Mouse (Mus musculus) sigmoid colon, adult 10 weeks (tissue): ENCODE measurements around the gene Gm42688. TPM values are rescaled to one million over a fixed set of nuclear protein-coding genes. Genes with fewer than 3 reads are reported as not detected.

Source experiments
- polyA plus RNA-seq: library from polyadenylated mRNA; stranded (reverse); fragments of 350-450 nt; fragmentation: Illumina TruSeq; extraction: RNeasy Lipid Tissue Mini Kit (QIAGEN cat#74804); gene quantifications from one replicate; pipeline ENCODE4 v1.2.3, GENCODE M21; 2014; ENCODE audit warnings: low read depth, low replicate concordance

Gene Gm42688
- 1.2 TPM for polyA plus RNA-seq

DNA sequence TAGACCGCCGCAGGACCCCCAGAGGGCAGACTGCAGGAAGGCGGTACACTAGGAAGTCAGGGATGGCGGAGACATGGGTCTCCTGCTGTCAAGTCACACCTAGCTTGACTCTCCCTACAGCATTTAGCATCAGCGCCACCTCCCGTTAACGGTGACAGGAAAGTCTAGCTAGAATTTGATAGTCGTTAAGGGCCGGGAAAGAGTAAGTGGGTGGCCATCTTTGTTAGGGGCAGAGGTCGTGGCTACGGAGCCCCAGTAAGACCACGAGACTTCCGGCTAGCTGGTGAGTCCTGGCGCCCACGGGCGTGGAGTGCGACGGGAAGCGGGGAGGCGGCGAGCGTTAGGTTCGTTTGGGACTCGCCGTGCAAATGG lies at the start of gene Gm42688, which contains the start of gene Ccdc142:
Gene Gm42688, plus strand, starts transcription at position 302 of the 372 bp plus-strand sequence.
Gene Ccdc142, plus strand, starts transcription at position 286 of the 372 bp plus-strand sequence.

DNA sequence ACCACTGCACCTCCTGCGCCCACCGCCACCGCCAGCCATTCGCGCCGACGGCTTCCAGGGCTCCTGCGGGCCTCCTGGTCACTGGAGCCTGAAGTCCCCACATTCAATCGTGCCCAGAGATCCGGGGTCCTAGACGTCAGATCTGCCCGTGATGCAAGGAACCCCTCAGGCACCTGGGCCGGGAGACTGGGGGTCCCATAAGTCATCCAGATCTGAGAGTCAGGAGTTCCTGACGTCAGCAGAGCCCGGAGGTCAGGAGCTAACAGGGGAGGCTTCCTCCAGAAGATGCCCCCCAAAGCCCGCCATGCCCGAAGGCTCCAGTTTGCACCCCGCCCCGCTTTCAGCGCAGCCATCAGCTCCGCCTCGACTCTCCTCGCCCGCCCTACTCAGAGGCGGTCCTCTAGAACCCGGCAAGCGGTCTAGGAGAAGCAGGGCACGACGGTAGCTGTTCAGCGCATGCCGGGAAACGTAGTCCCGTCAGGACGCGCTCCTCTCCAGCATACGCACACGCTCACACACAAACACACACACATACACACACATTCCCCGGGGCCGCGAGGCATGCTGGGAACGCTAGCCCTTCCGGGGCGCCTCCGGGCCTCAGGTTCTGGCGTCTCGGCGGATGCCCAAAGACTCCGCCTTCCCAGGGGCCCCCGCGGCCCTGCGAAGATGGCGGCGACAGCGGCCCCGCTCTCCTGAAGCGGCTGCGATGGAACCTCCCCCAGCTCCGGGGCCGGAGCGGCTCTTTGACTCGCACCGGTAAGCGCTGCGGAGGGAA lies 47.2 kb upstream of the Gm42688 start, which contains the start of gene Aup1:
Gene Aup1, plus strand, starts transcription at position 448 of the 778 bp plus-strand sequence.

DNA sequence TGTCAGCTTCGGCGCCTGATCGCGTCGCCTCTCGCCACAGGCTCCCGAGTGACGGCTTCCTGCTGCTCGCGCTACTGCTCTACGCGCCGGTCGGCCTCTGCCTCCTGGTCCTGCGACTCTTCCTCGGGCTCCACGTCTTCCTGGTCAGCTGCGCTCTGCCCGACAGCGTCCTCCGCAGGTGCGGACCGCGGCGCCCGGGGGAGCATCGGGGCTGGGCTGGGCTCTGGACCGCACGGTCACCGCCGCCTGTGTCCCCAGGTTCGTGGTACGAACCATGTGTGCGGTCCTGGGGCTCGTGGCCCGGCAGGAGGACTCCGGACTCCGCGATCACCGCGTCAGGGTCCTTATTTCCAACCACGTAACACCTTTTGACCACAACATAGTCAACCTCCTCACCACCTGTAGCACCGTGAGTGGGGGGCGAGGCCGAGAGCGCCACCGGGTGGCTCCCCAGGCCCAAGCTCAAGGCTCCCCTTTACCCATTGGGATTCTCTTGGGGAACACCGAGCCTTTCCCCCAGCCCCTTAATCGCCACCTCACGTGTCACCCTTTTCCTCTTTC lies 46.5 kb upstream of the Gm42688 start, which contains the start of gene Htra2:
Gene Htra2, minus strand, starts transcription at position 403 of the 561 bp plus-strand sequence.

GRCm38 (mm10) chr6:83057790-83058189 lies 43.6 kb upstream of the Gm42688 start, which contains the start of gene Dqx1:
Gene Dqx1, plus strand, starts transcription at chr6:83057844.

GRCm38 (mm10) chr6:83070247-83070310 lies 31.3 kb upstream of the Gm42688 start, which contains the start of gene Tlx2:
Gene Tlx2, minus strand, starts transcription at chr6:83070293.

GRCm38 (mm10) chr6:83077630-83078323 lies 23.6 kb upstream of the Gm42688 start, which contains the start of gene Pcgf1:
Gene Pcgf1, plus strand, starts transcription at chr6:83077869.

DNA sequence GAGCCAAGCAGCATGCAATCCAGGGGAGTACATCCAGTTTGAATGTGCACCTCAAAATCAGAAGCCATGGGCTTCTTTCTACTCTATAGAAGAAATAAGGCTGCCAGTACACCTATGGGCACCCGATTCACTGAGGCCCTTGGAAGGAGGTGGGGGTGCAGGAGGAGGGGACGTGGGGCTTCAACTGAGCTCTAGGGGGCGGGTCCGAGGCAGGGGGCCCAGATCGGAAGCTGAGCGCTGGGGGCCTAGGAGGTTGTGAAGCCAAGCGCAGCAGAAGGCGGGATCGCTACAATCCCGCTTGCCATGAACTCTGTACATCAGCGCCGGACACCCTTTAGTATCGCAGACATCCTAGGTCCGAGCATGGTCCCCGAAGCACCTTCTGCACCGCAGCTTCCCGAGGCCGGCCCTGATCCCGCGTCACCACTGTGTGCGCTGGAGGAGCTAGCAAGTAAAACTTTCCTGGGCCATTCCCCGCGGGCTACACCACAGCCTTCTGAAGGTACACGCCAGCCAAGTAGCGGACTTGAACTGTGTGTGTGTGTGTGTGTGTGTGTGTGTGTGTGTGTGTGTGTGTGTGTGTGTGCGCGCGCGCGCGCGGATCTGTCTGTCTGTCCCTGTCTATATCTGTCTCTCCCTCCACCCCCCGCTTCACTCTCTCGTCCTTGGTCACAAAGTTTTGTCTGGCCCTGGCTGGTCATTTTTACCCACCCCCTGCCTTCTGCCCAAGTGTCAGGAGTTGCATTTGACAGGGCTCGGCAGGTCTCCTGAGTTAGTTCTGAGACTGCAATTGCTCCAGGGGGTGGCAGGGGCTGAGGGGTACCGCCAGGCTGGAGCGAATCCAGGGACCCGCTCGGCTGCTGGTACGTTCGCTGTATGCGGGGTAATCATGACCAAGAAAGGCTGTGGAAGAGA lies 15.0 kb upstream of the Gm42688 start, which contains the start of gene Lbx2:
Gene Lbx2, plus strand, starts transcription at position 247 of the 915 bp plus-strand sequence.

GRCm38 (mm10) chr6:83108762-83109668 lies 7.6 kb downstream of the Gm42688 start, which contains the start of gene Mrpl53:
Gene Mrpl53, plus strand, starts transcription at chr6:83109040.

GRCm38 (mm10) chr6:83115011-83115671 lies 13.7 kb downstream of the Gm42688 start, which contains the start of gene Mogs:
Gene Mogs, plus strand, starts transcription at chr6:83115496.

DNA sequence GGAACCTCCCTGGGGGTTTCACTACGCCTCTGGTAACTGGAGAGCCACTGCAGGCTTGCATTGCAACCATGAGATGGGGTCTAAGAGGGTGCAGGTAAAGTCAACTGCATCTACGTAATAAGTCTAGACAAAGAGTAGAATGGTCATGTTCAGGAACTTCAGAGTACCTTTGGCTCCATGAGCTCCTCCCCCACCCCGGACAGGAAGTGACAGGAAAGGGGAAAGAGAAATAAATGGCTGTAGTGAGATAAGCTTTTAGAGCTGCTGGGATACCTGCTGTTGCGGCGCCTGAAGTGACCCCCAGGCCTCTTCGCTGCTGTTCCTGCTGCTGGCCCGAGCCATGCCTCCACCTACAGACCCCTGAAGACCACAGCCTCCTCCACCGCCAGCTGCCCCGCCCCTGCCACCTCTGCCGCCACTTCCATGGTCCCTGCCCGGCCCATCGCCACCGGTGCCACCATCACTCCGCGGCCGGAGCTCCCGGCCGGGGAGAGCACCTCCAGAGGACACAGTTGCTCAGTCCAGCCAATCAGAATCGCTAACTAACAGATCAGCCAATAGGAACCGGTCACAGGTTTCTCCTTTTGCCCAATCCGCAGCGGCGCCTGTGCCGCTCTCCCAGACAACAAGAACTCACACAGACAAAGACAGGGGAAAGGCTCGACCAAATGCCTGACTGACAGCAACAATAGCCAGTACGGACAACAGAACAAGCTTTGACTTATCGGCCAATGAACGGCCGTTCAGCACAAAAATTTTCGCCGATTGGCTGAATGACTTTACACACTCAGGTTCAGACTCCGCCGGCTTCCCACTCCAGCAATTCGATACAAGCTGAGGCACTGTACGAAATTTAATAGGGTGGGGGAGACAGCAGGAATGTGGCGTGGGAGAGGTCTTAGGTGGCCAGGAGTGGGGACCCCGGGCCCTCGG lies 19.8 kb downstream of the Gm42688 start, which contains the start of gene Wbp1:
Gene Wbp1, minus strand, starts transcription at position 630 of the 933 bp plus-strand sequence.

GRCm38 (mm10) chr6:83125331-83125730 lies 23.9 kb downstream of the Gm42688 start, which contains the start of gene Ino80b:
Gene Ino80b, minus strand, starts transcription at chr6:83125431.

DNA sequence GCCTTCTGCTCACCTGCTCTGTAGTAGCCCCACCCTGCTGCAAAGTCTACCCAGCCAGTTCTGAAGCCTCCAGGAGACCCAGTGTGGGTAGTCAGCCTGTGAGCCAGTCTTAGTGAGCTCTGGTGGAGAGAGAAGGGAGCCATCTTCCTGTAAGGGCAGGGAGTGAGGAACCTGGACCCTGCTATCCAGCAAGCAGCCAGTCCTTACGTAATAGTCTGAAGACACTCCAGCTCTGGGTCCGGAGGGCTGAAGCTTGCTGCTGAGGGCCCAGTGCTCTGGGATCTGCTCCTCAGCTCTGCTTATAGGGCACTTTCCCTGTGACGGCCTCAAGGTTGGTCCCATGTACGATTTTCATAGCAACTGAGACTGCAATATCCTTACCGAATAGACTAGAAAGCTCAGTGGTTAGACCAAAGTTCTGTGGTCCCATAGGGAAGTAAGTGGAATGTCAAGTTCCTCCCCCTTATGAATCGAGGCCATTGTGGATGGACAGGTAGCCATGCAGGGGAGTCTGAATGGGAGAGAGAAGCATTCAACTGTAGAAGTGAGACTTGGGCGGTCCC lies 33.6 kb downstream of the Gm42688 start, which contains the start of gene Rtkn:
Gene Rtkn, plus strand, starts transcription at position 513 of the 563 bp plus-strand sequence.

DNA sequence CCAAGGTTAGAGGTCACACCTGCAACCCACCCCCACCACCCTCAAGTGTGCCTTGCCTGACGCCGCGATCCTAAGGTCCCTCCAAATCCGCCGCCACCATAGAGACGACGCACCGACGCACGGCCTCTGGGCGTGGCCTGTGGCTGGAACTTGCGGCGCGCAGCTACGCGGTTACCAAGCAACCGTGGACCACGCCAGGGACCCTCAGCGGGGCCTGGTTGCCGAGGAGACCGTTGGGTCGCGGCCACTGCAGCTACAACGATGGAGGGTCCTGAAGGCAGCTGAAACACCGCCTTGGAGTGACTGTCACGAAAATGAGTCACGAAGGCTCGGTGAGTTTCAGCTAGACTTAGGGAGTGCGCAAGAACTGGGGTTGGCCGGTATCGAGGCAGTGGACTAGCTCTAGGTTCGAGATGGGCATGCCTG lies 54.9 kb downstream of the Gm42688 start, which contains the start of the genes Wdr54 and 1700003E16Rik:
Gene Wdr54, minus strand, starts transcription at position 139 of the 426 bp plus-strand sequence.
Gene 1700003E16Rik, plus strand, starts transcription at position 146 of the 426 bp plus-strand sequence.

Other genes with a start within 250 kb of the Gm42688 start
- gene Sema4f, start 161.8 kb upstream of the Gm42688 start, polyA plus RNA-seq, result not detected
- 0.22 TPM for gene M1ap, start 154.7 kb upstream of the Gm42688 start, polyA plus RNA-seq
- 0.41 TPM for gene Dok1, start 68.1 kb upstream of the Gm42688 start, polyA plus RNA-seq
- 1.3 TPM for gene Loxl3, start 67.4 kb upstream of the Gm42688 start, polyA plus RNA-seq
- gene Aup1, start 47.1 kb upstream of the Gm42688 start, polyA plus RNA-seq, result 19.9 TPM
- gene Htra2, start 46.3 kb upstream of the Gm42688 start, polyA plus RNA-seq, result 3.1 TPM
- gene Dqx1, start 43.8 kb upstream of the Gm42688 start, polyA plus RNA-seq, result 3.0 TPM
- gene Tlx2, start 31.3 kb upstream of the Gm42688 start, polyA plus RNA-seq, result not detected
- gene Pcgf1, start 23.7 kb upstream of the Gm42688 start, polyA plus RNA-seq, result 5.8 TPM
- not detected for gene Lbx2, start 15.2 kb upstream of the Gm42688 start, polyA plus RNA-seq
- gene Ccdc142, start within 50 bp of the Gm42688 start, polyA plus RNA-seq, result not detected
- gene Mrpl53, start 7.4 kb downstream of the Gm42688 start, polyA plus RNA-seq, result 22.0 TPM
- 2.2 TPM for gene Mogs, start 13.9 kb downstream of the Gm42688 start, polyA plus RNA-seq
- gene Wbp1, start 19.9 kb downstream of the Gm42688 start, polyA plus RNA-seq, result 11.9 TPM
- not detected for gene Ino80b, start 23.8 kb downstream of the Gm42688 start, polyA plus RNA-seq
- gene Rtkn, start 33.8 kb downstream of the Gm42688 start, polyA plus RNA-seq, result 0.28 TPM
- gene Wdr54, start 54.8 kb downstream of the Gm42688 start, polyA plus RNA-seq, result 0.35 TPM
- not detected for gene 1700003E16Rik, start 54.8 kb downstream of the Gm42688 start, polyA plus RNA-seq
- gene Dctn1, start 64.3 kb downstream of the Gm42688 start, polyA plus RNA-seq, result 19.5 TPM
- gene Slc4a5, start 118.2 kb downstream of the Gm42688 start, polyA plus RNA-seq, result not detected
- 3.6 TPM for gene Mthfd2, start 224.3 kb downstream of the Gm42688 start, polyA plus RNA-seq
- gene Mob1a, start 224.4 kb downstream of the Gm42688 start, polyA plus RNA-seq, result 217 TPM
- 41.1 TPM for gene Bola3, start 247.5 kb downstream of the Gm42688 start, polyA plus RNA-seq